Mouse (Mus musculus): Measurements from ENCODE around the gene Tbxas1. TPM values are rescaled to one million over a fixed set of nuclear protein-coding genes. Genes with fewer than 3 reads are reported as not detected.

Gene Tbxas1
- total and polyA plus RNA-seq, 2 experiments, result 1.1 to 3.5 TPM

DNA sequence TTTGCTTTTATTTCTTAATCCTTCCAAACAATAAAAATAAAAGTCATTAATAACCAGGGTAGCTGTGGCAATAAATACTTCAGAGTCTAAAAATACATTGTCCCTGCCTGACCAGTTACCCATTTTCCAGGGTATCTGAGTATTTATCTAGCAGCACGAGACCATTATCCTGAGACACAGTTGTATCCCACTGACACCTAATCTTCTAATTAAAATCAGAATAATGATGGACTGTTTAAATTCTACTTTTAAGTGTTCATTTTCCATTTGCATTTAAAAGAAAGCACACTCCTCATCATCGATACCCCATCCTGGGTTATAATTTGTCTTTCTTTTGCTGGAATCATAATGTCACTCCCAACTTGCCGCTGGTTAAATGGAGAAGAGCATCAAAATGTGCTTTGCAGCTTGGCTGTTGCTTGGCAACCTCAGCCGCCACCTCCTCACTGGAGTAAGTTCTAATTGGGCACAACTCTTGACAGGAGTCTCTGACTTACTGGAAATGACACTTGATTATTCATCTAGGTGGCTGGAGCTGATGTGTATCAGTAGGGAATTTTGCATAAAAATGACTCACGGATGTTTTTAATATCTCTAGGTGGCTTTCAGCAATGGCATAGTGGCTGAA, 130.9 kb downstream of the Tbxas1 start:
- no peak for DNase-seq (ENCODE audit: extremely low read depth, low read depth, low spot score)
- Histone ChIP-seq H3K27me3 (ENCODE audit: control insufficient read depth, insufficient read depth, low read length) (no peaks in the 10 kb centered on the region), H3K27ac (replicated peaks; ENCODE audit: insufficient read depth, low read depth, low read length) (no peak overlapping the region), H3K4me3 (ENCODE audit: insufficient read depth, low read depth, low read length) (no peak overlapping the region), H3K4me1 (ENCODE audit: control insufficient read depth, insufficient read depth, low read length) (no peaks in the 10 kb centered on the region), H3K79me2 (ENCODE audit: control insufficient read depth, insufficient read depth, low read length) (no peaks in the 10 kb centered on the region), H3K36me3 (ENCODE audit: control insufficient read depth, insufficient read depth, low read length) (no peaks in the 10 kb centered on the region), H3K9ac (ENCODE audit: low read depth, low read length) (no peak overlapping the region)
- TF ChIP-seq POLR2A (IDR thresholded peaks at IDR 0.05; ENCODE audit: extremely low read depth, insufficient read depth, low read length), result no peak
- no peak for TF ChIP-seq CTCF (IDR thresholded peaks at IDR 0.05; ENCODE audit: low read depth, low read length)
- WGBS, result 96% methylated on average over 5 of the region's 5 CpGs

- Histone ChIP-seq H3K36me3 (ENCODE audit: control insufficient read depth, insufficient read depth, low read length) (no peaks in the 10 kb centered on the region), H3K79me2 (ENCODE audit: control insufficient read depth, insufficient read depth, low read length) (no peaks in the 10 kb centered on the region), H3K4me3 (ENCODE audit: insufficient read depth, low read depth, low read length) (no peak overlapping the region), H3K9ac (ENCODE audit: low read depth, low read length) (no peak overlapping the region), H3K27me3 (ENCODE audit: control insufficient read depth, insufficient read depth, low read length) (no peaks in the 10 kb centered on the region), H3K27ac (replicated peaks; ENCODE audit: insufficient read depth, low read depth, low read length) (no peak overlapping the region), H3K4me1 (ENCODE audit: control insufficient read depth, insufficient read depth, low read length) (no peaks in the 10 kb centered on the region)
- TF ChIP-seq CTCF (IDR thresholded peaks at IDR 0.05; ENCODE audit: low read depth, low read length) (no peak), POLR2A (IDR thresholded peaks at IDR 0.05; ENCODE audit: extremely low read depth, insufficient read depth, low read length) (no peak)
- no peak for DNase-seq (ENCODE audit: extremely low read depth, low read depth, low spot score)
- 85% methylated on average over 5 of the region's 5 CpGs for WGBS
Measured at GRCm38 (mm10) chr6:39007223-39007622, 132.0 kb downstream of the Tbxas1 start.

GRCm38 (mm10) chr6:39008116-39008515, 132.9 kb downstream of the Tbxas1 start:
- 74% methylated on average over 4 of the region's 4 CpGs for WGBS
- no peak for DNase-seq (ENCODE audit: extremely low read depth, low read depth, low spot score)
- Histone ChIP-seq H3K36me3 (ENCODE audit: control insufficient read depth, insufficient read depth, low read length) (no peaks in the 10 kb centered on the region), H3K27ac (replicated peaks; ENCODE audit: insufficient read depth, low read depth, low read length) (no peak overlapping the region), H3K4me1 (ENCODE audit: control insufficient read depth, insufficient read depth, low read length) (no peaks in the 10 kb centered on the region), H3K27me3 (ENCODE audit: control insufficient read depth, insufficient read depth, low read length) (no peaks in the 10 kb centered on the region), H3K4me3 (ENCODE audit: insufficient read depth, low read depth, low read length) (no peak overlapping the region), H3K79me2 (ENCODE audit: control insufficient read depth, insufficient read depth, low read length) (no peaks in the 10 kb centered on the region), H3K9ac (ENCODE audit: low read depth, low read length) (no peak overlapping the region)
- TF ChIP-seq POLR2A (IDR thresholded peaks at IDR 0.05; ENCODE audit: extremely low read depth, insufficient read depth, low read length), result no peak
- no peak for TF ChIP-seq CTCF (IDR thresholded peaks at IDR 0.05; ENCODE audit: low read depth, low read length)

- TF ChIP-seq POLR2A (IDR thresholded peaks at IDR 0.05; ENCODE audit: extremely low read depth, insufficient read depth, low read length) (no peak), CTCF (IDR thresholded peaks at IDR 0.05; ENCODE audit: low read depth, low read length) (peak; percentile 50)
- H3K27ac ChIP-seq (replicated peaks; ENCODE audit: insufficient read depth, low read depth, low read length), result no peak overlapping the region
Measured at GRCm38 (mm10) chr6:39013034-39013832, 138.0 kb downstream of the Tbxas1 start.

GRCm38 (mm10) chr6:39017942-39018341, 142.7 kb downstream of the Tbxas1 start:
- Histone ChIP-seq H3K4me3 (ENCODE audit: insufficient read depth, low read depth, low read length) (no peak overlapping the region), H3K36me3 (ENCODE audit: control insufficient read depth, insufficient read depth, low read length) (no peaks in the 10 kb centered on the region), H3K79me2 (ENCODE audit: control insufficient read depth, insufficient read depth, low read length) (no peaks in the 10 kb centered on the region), H3K27ac (replicated peaks; ENCODE audit: insufficient read depth, low read depth, low read length) (no peak overlapping the region), H3K4me1 (ENCODE audit: control insufficient read depth, insufficient read depth, low read length) (peaks cover 5% of the 10 kb centered on the region; the same call in 1 of the 2 replicates), H3K27me3 (ENCODE audit: control insufficient read depth, insufficient read depth, low read length) (no peaks in the 10 kb centered on the region), H3K9ac (ENCODE audit: low read depth, low read length) (no peak overlapping the region)
- 92% methylated on average over 11 of the region's 11 CpGs for WGBS
- no peak for TF ChIP-seq CTCF (IDR thresholded peaks at IDR 0.05; ENCODE audit: low read depth, low read length)
- TF ChIP-seq POLR2A (IDR thresholded peaks at IDR 0.05; ENCODE audit: extremely low read depth, insufficient read depth, low read length), result no peak
- no peak for DNase-seq (ENCODE audit: extremely low read depth, low read depth, low spot score)

More at GRCm38 (mm10) chr6:39013034-39013832, 138.0 kb downstream of the Tbxas1 start:
- H3K36me3 ChIP-seq (ENCODE audit: control insufficient read depth, insufficient read depth, low read length), result no peaks in the 10 kb centered on the region
- H3K4me3 ChIP-seq (ENCODE audit: insufficient read depth, low read depth, low read length), result no peak overlapping the region
- DNase-seq (ENCODE audit: extremely low read depth, low read depth, low spot score), result peak; percentile 92
- H3K27me3 ChIP-seq (ENCODE audit: control insufficient read depth, insufficient read depth, low read length), result no peaks in the 10 kb centered on the region
- WGBS, result 42% methylated on average over 10 of the region's 10 CpGs
- H3K4me1 ChIP-seq (ENCODE audit: control insufficient read depth, insufficient read depth, low read length), result peaks cover 5% of the 10 kb centered on the region; the same call in 1 of the 2 replicates
- H3K79me2 ChIP-seq (ENCODE audit: control insufficient read depth, insufficient read depth, low read length), result no peaks in the 10 kb centered on the region
- no peak overlapping the region for H3K9ac ChIP-seq (ENCODE audit: low read depth, low read length)
